Comparison of ENCODE assay signal across 11 mouse cellular contexts in genomic region chr9:58196141-58196540, GRCm38 (mm10). TPM values are rescaled to one million over a fixed set of nuclear protein-coding genes. Genes with fewer than 3 reads are reported as not detected.
DNase-seq lines count a peak whose midpoint lies in the region; ATAC-seq lines count a peak whose summit lies in the region.
"Had no signal": no experiment of that assay in that cellular context is flagged by ENCODE, and none has a peak within 500 bp of the region (broad histone marks: within the 10 kb centered on the region; RNA-seq: fewer than 3 reads in every experiment).

No protein-coding gene starts in this region.

- WGBS in kidney, embryonic 15.5 days = 6% methylated on average over 14 of the region's 14 CpGs
- WGBS in embryonic facial prominence, embryonic 12.5 days = 5% methylated on average over 12 of the region's 14 CpGs
- 1% methylated on average over 14 of the region's 14 CpGs for WGBS in hindbrain, embryonic 11.5 days
- 2% methylated on average over 14 of the region's 14 CpGs for WGBS in midbrain, embryonic 13.5 days

- H3K27ac ChIP-seq in kidney, embryonic 15.5 days = no peak overlapping the region
- H3K27ac ChIP-seq in embryonic facial prominence, embryonic 12.5 days = no peak overlapping the region
- no peak overlapping the region for H3K27ac ChIP-seq in hindbrain, embryonic 11.5 days (ENCODE audit: low read depth, low read length)
- peak overlapping the region; percentile 93 for H3K27ac ChIP-seq in midbrain, embryonic 13.5 days

- H3K4me1 ChIP-seq in kidney, embryonic 15.5 days = peaks cover 55% of the 10 kb centered on the region
- peaks cover 60% of the 10 kb centered on the region for H3K4me1 ChIP-seq in embryonic facial prominence, embryonic 12.5 days
- H3K4me1 ChIP-seq in hindbrain, embryonic 11.5 days (replicated peaks; ENCODE audit: control insufficient read depth, insufficient read depth, low read length) = peaks cover 9% of the 10 kb centered on the region
- peaks cover 64% of the 10 kb centered on the region for H3K4me1 ChIP-seq in midbrain, embryonic 13.5 days (replicated peaks)

- no peaks in the 10 kb centered on the region for H3K36me3 ChIP-seq in kidney, embryonic 15.5 days
- no peaks in the 10 kb centered on the region for H3K36me3 ChIP-seq in embryonic facial prominence, embryonic 12.5 days
- H3K36me3 ChIP-seq in hindbrain, embryonic 11.5 days (ENCODE audit: control insufficient read depth, insufficient read depth, low read length) = no peaks in the 10 kb centered on the region
- H3K36me3 ChIP-seq in midbrain, embryonic 13.5 days = no peaks in the 10 kb centered on the region

- H3K9me3 ChIP-seq in kidney, embryonic 15.5 days (replicated peaks) = no peaks in the 10 kb centered on the region
- H3K9me3 ChIP-seq in embryonic facial prominence, embryonic 12.5 days = no peaks in the 10 kb centered on the region
- no peaks in the 10 kb centered on the region for H3K9me3 ChIP-seq in hindbrain, embryonic 11.5 days (ENCODE audit: control insufficient read depth, low read length)
- no peaks in the 10 kb centered on the region for H3K9me3 ChIP-seq in midbrain, embryonic 13.5 days

- peaks cover 81% of the 10 kb centered on the region for H3K27me3 ChIP-seq in kidney, embryonic 15.5 days
- peaks cover 70% of the 10 kb centered on the region for H3K27me3 ChIP-seq in embryonic facial prominence, embryonic 12.5 days
- H3K27me3 ChIP-seq in hindbrain, embryonic 11.5 days (ENCODE audit: control insufficient read depth, insufficient read depth, low read length) = peaks cover 68% of the 10 kb centered on the region
- peaks cover 74% of the 10 kb centered on the region for H3K27me3 ChIP-seq in midbrain, embryonic 13.5 days

- no peak for ATAC-seq in kidney, embryonic 15.5 days (replicated peaks; ENCODE audit: low FRiP score)
- ATAC-seq in embryonic facial prominence, embryonic 12.5 days (ENCODE audit: insufficient number of reproducible peaks, insufficient read depth, low FRiP score, low TSS enrichment) = no peak
- no peak for ATAC-seq in hindbrain, embryonic 11.5 days (ENCODE audit: low FRiP score)
- ATAC-seq in midbrain, embryonic 13.5 days = no peak

- H3K4me3 ChIP-seq in kidney, embryonic 15.5 days (replicated peaks) = peak overlapping the region; percentile 18; the same call in 1 of the 2 replicates
- peak overlapping the region; percentile 22 for H3K4me3 ChIP-seq in embryonic facial prominence, embryonic 12.5 days
- peak overlapping the region; percentile 13 for H3K4me3 ChIP-seq in hindbrain, embryonic 11.5 days (ENCODE audit: low read depth, low read length)
- peak overlapping the region; percentile 49 for H3K4me3 ChIP-seq in midbrain, embryonic 13.5 days (replicated peaks)

- no peak for DNase-seq in kidney, adult 11 months
- DNase-seq in hindbrain, embryonic 11.5 days (ENCODE audit: low spot score) = peak; percentile 34
- no peak for DNase-seq in right cerebral cortex, adult 18-20 months
- no peak for DNase-seq in thymus, postnatal 14 days
- DNase-seq in spleen, postnatal 4 days (ENCODE audit: low spot score in 2 of 2) = no peak
- DNase-seq: kidney, postnatal 25 days; lung, postnatal 10 days had no signal

- no peak overlapping the region for H3K9ac ChIP-seq in kidney, embryonic 15.5 days
- 0 out of 2 replicates have a peak overlapping the region, but pooled peaks have one; percentile 7 for H3K9ac ChIP-seq in embryonic facial prominence, embryonic 12.5 days
- H3K9ac ChIP-seq in hindbrain, embryonic 11.5 days (ENCODE audit: low read depth, low read length) = no peak overlapping the region
- H3K9ac ChIP-seq in midbrain, embryonic 13.5 days (replicated peaks) = peak overlapping the region; percentile 80

- peak overlapping the region; percentile 61 for H3K4me2 ChIP-seq in kidney, embryonic 15.5 days
- peak overlapping the region; percentile 53 for H3K4me2 ChIP-seq in embryonic facial prominence, embryonic 12.5 days (replicated peaks)
- peak overlapping the region; percentile 22 for H3K4me2 ChIP-seq in hindbrain, embryonic 11.5 days (replicated peaks; ENCODE audit: low read depth, low read length)
- peak overlapping the region; percentile 65 for H3K4me2 ChIP-seq in midbrain, embryonic 13.5 days (replicated peaks)

RNA-seq across cellular contexts. Expression of gene Islr, which starts 8.0 kb away (rescaled TPM):
- polyA plus RNA-seq in kidney, embryonic 15.5 days (2015; fragmentation: Nextera tagmentation; extraction: Ambion mirVana) = 78.7 and 94.7 TPM in 2 replicates
- polyA plus RNA-seq in embryonic facial prominence, embryonic 12.5 days (2016; fragmentation: Nextera tagmentation; extraction: Ambion mirVana) = 88.0 and 95.6 TPM in 2 replicates
- 15.5 and 16.7 TPM in 2 replicates for polyA plus RNA-seq in hindbrain, embryonic 11.5 days (2014; fragmentation: Nextera tagmentation; extraction: Ambion mirVana)
- 21.4 and 25.3 TPM in 2 replicates for polyA plus RNA-seq in midbrain, embryonic 13.5 days (2015; fragmentation: Nextera tagmentation; extraction: Ambion mirVana)

RNA-seq across cellular contexts. Expression of gene Islr2, which starts 8.0 kb away (rescaled TPM):
- polyA plus RNA-seq in kidney, embryonic 15.5 days (2015; fragmentation: Nextera tagmentation; extraction: Ambion mirVana) = 0.39 and 0.51 TPM in 2 replicates
- 5.3 and 7.3 TPM in 2 replicates for polyA plus RNA-seq in embryonic facial prominence, embryonic 12.5 days (2016; fragmentation: Nextera tagmentation; extraction: Ambion mirVana)
- polyA plus RNA-seq in hindbrain, embryonic 11.5 days (2014; fragmentation: Nextera tagmentation; extraction: Ambion mirVana) = 5.5 and 6.7 TPM in 2 replicates
- polyA plus RNA-seq in midbrain, embryonic 13.5 days (2015; fragmentation: Nextera tagmentation; extraction: Ambion mirVana) = 36.8 and 51.7 TPM in 2 replicates
- polyA plus RNA-seq: thymus, postnatal 0 days had no signal

RNA-seq across cellular contexts. Expression of gene Pml, which starts 53.4 kb away (rescaled TPM):
- polyA plus RNA-seq in kidney, embryonic 15.5 days (2015; fragmentation: Nextera tagmentation; extraction: Ambion mirVana) = 21.0 and 24.7 TPM in 2 replicates
- 14.0 and 16.0 TPM in 2 replicates for polyA plus RNA-seq in embryonic facial prominence, embryonic 12.5 days (2016; fragmentation: Nextera tagmentation; extraction: Ambion mirVana)
- 6.4 and 8.3 TPM in 2 replicates for polyA plus RNA-seq in hindbrain, embryonic 11.5 days (2014; fragmentation: Nextera tagmentation; extraction: Ambion mirVana)
- 4.1 and 4.8 TPM in 2 replicates for polyA plus RNA-seq in midbrain, embryonic 13.5 days (2015; fragmentation: Nextera tagmentation; extraction: Ambion mirVana)

RNA-seq across cellular contexts. Expression of gene Stoml1, which starts 56.8 kb away (rescaled TPM):
- 29.9 and 33.6 TPM in 2 replicates for polyA plus RNA-seq in kidney, embryonic 15.5 days (2015; fragmentation: Nextera tagmentation; extraction: Ambion mirVana)
- polyA plus RNA-seq in embryonic facial prominence, embryonic 12.5 days (2016; fragmentation: Nextera tagmentation; extraction: Ambion mirVana) = 40.9 and 44.2 TPM in 2 replicates
- 31.2 and 35.7 TPM in 2 replicates for polyA plus RNA-seq in hindbrain, embryonic 11.5 days (2014; fragmentation: Nextera tagmentation; extraction: Ambion mirVana)
- 94.8 and 97.2 TPM in 2 replicates for polyA plus RNA-seq in midbrain, embryonic 13.5 days (2015; fragmentation: Nextera tagmentation; extraction: Ambion mirVana)

Comparison
In these comparisons a context has a peak if more than half of its experiments do, and no peak if none do; other contexts are left out.
1. H3K9ac ChIP-seq: peak in embryonic facial prominence, embryonic 12.5 days (single experiment) and midbrain, embryonic 13.5 days (single experiment); none in kidney, embryonic 15.5 days (single experiment) and hindbrain, embryonic 11.5 days (single experiment).
2. Peak in every context shown above with its lines, with median percentiles within 50 percentile points of each other: H3K4me2 ChIP-seq and H3K4me3 ChIP-seq.